Mouse (Mus musculus) intestine, postnatal 0 days (tissue): ENCODE data around the gene Parl. TPM values are rescaled to one million over a fixed set of nuclear protein-coding genes. Genes with fewer than 3 reads are reported as not detected.

Experiments
- ATAC-seq: fragments of 200-750 bp; cut with Nextera tagmentation; 2 replicates; pipeline ENCODE4 v1.8.0; 2017; ENCODE audit warnings: mild to moderate bottlenecking, moderate TSS enrichment, moderate library complexity
- H3K27ac ChIP-seq: fragments of 300-500 bp; sonication (generic); 2 replicates; pipeline ENCODE4 v1.5.1; 2014; ENCODE audit warnings: mild to moderate bottlenecking, low read depth, low read length, moderate library complexity
- H3K27me3 ChIP-seq: fragments of 300-500 bp; sonication (generic); replicated peaks from 2 replicates; pipeline ENCODE4 v1.6.1; 2014; ENCODE audit warnings: low read length, mixed read lengths; ENCODE audit not compliant: control insufficient read depth, insufficient read depth
- H3K36me3 ChIP-seq: fragments of 300-500 bp; sonication (generic); 2 replicates; pipeline ENCODE4 v1.6.1; 2014; ENCODE audit warnings: mild to moderate bottlenecking, moderate library complexity; ENCODE audit not compliant: control insufficient read depth, insufficient read depth
- H3K4me1 ChIP-seq: fragments of 300-500 bp; sonication (generic); replicated peaks from 2 replicates; pipeline ENCODE4 v1.6.1; 2014; ENCODE audit warnings: antibody characterized with exemption, low read length, mixed read lengths; ENCODE audit not compliant: control insufficient read depth, insufficient read depth
- H3K4me2 ChIP-seq: fragments of 300-500 bp; sonication (generic); replicated peaks from 2 replicates; pipeline ENCODE4 v1.6.1; 2014; ENCODE audit warnings: low read depth, mild to moderate bottlenecking, moderate library complexity
- H3K4me3 ChIP-seq: fragments of 300-500 bp; sonication (generic); 2 replicates; pipeline ENCODE4 v1.5.1; 2014; ENCODE audit warnings: low read depth, low read length
- H3K9ac ChIP-seq: fragments of 300-500 bp; sonication (generic); 2 replicates; pipeline ENCODE4 v1.6.1; 2014; ENCODE audit warnings: mild to moderate bottlenecking, low read depth, low read length
- H3K9me3 ChIP-seq: fragments of 300-500 bp; sonication (generic); 2 replicates; pipeline ENCODE4 v1.6.1; 2016; ENCODE audit warnings: mixed run types; ENCODE audit not compliant: control insufficient read depth
- CTCF ChIP-seq: sonication (generic); IDR thresholded peaks from 2 replicates; pipeline ENCODE4 v1.5.1; 2016; ENCODE audit warnings: low read depth, mild to moderate bottlenecking, control low read depth, antibody characterized with exemption, moderate library complexity
- WGBS: fragments of 180-500 bp; shearing (Covaris S2); extraction: QIAGEN DNeasy Blood & Tissue Kit; methylation state at CpG from one replicate; pipeline ENCODE4 v1.1.7; 2014; 5-methylcytosine and 5-hydroxymethylcytosine counted together
- polyA plus RNA-seq: library from polyadenylated mRNA; unstranded; fragments of >200 nt; fragmentation: Nextera tagmentation; extraction: Ambion mirVana; gene quantifications from 2 replicates; pipeline ENCODE4 v1.2.1, GENCODE M21; 2015

The Parl gene
- polyA plus RNA-seq, 1 experiment from 2014 or later = 89.9 TPM

GRCm38 (mm10) chr16:20279395-20279794, 22.8 kb downstream of the Parl start:
- Histone ChIP-seq H3K4me1 (no peaks in the 10 kb centered on the region), H3K36me3 (peaks cover 48% of the 10 kb centered on the region), H3K4me3 (no peak overlapping the region), H3K9me3 (no peaks in the 10 kb centered on the region), H3K4me2 (no peak overlapping the region), H3K9ac (no peak overlapping the region), H3K27me3 (no peaks in the 10 kb centered on the region), H3K27ac (0 out of 2 replicates have a peak overlapping the region, but pooled peaks have one; percentile 15)
- TF ChIP-seq CTCF = no peak
- ATAC-seq = no peak
- WGBS = 77% methylated on average over 5 of the region's 5 CpGs

GRCm38 (mm10) chr16:20272994-20273393, 29.2 kb downstream of the Parl start:
- H3K27me3 ChIP-seq = no peaks in the 10 kb centered on the region
- H3K9me3 ChIP-seq = no peaks in the 10 kb centered on the region
- no peak overlapping the region for H3K4me3 ChIP-seq
- no peak overlapping the region for H3K4me2 ChIP-seq
- no peak for TF ChIP-seq CTCF
- no peak for ATAC-seq
- H3K4me1 ChIP-seq = no peaks in the 10 kb centered on the region
- H3K27ac ChIP-seq = no peak overlapping the region
- 5% methylated on average over 3 of the region's 3 CpGs for WGBS
- no peak overlapping the region for H3K9ac ChIP-seq
- H3K36me3 ChIP-seq = 0 out of 2 replicates have a peak, but pooled peaks cover 2% of the 10 kb centered on the region

GRCm38 (mm10) chr16:20271339-20271738, 30.8 kb downstream of the Parl start:
- ATAC-seq = no peak
- no peaks in the 10 kb centered on the region for H3K36me3 ChIP-seq
- H3K27me3 ChIP-seq = no peaks in the 10 kb centered on the region
- 81% methylated on average over 4 of the region's 4 CpGs for WGBS
- no peaks in the 10 kb centered on the region for H3K4me1 ChIP-seq
- no peak overlapping the region for H3K27ac ChIP-seq
- no peaks in the 10 kb centered on the region for H3K9me3 ChIP-seq
- H3K4me2 ChIP-seq = no peak overlapping the region
- TF ChIP-seq CTCF = no peak
- H3K9ac ChIP-seq = no peak overlapping the region
- H3K4me3 ChIP-seq = no peak overlapping the region

GRCm38 (mm10) chr16:20265089-20265488, 37.1 kb downstream of the Parl start:
- no peak overlapping the region for H3K4me2 ChIP-seq
- no peaks in the 10 kb centered on the region for H3K27me3 ChIP-seq
- no peak overlapping the region for H3K4me3 ChIP-seq
- no peaks in the 10 kb centered on the region for H3K36me3 ChIP-seq
- no peaks in the 10 kb centered on the region for H3K9me3 ChIP-seq
- TF ChIP-seq CTCF = no peak
- H3K4me1 ChIP-seq = no peaks in the 10 kb centered on the region
- 70% methylated on average over 7 of the region's 7 CpGs for WGBS
- no peak for ATAC-seq
- H3K27ac ChIP-seq = no peak overlapping the region
- H3K9ac ChIP-seq = no peak overlapping the region

GRCm38 (mm10) chr16:20257926-20258325, 44.3 kb downstream of the Parl start:
- H3K9ac ChIP-seq = no peak overlapping the region
- no peaks in the 10 kb centered on the region for H3K36me3 ChIP-seq
- TF ChIP-seq CTCF = no peak
- H3K27ac ChIP-seq = no peak overlapping the region
- no peaks in the 10 kb centered on the region for H3K4me1 ChIP-seq
- ATAC-seq = no peak
- 82% methylated on average over 5 of the region's 5 CpGs for WGBS
- H3K9me3 ChIP-seq = no peaks in the 10 kb centered on the region
- H3K4me2 ChIP-seq = no peak overlapping the region
- no peak overlapping the region for H3K4me3 ChIP-seq
- no peaks in the 10 kb centered on the region for H3K27me3 ChIP-seq

GRCm38 (mm10) chr16:20248442-20249174, 53.6 kb downstream of the Parl start:
- 87% methylated on average over 9 of the region's 9 CpGs for WGBS
- Histone ChIP-seq H3K4me3 (no peak overlapping the region), H3K9ac (no peak overlapping the region), H3K9me3 (no peaks in the 10 kb centered on the region), H3K4me2 (no peak overlapping the region), H3K4me1 (no peaks in the 10 kb centered on the region), H3K27ac (no peak overlapping the region), H3K27me3 (no peaks in the 10 kb centered on the region), H3K36me3 (no peaks in the 10 kb centered on the region)
- ATAC-seq = no peak
- TF ChIP-seq CTCF = no peak
